Mouse (Mus musculus): ENCODE measurements around the gene Tmeff2.

DNA sequence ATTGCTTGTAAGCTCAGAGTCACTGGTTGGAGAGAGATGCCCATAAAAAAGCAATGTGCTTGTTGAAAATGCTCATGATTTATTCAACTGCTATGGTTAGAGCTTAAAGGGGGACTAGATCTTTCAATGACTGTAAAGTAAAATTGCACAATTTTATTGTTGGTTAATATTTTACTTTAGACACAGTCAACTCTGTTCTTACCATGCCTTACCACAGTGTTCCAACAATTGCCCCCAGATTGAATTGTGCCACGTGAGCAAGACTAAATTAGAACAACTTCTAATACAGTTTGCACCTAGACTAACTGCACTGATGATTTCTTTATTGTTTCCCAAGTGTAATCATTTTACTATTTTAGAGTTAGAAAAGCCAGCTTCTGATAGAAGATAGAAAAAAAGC lies 94.1 kb downstream of the Tmeff2 start:
- TF ChIP-seq TAL1 (IDR thresholded peaks at IDR 0.05; ENCODE audit: low read length) (no peak), GATA1 (IDR thresholded peaks at IDR 0.05; ENCODE audit: low read length) (no peak)

Data from erythroblast, embryonic 14.5 days (primary cell).